Mouse (Mus musculus): ENCODE data around the gene Ccdc187. TPM values are rescaled to one million over a fixed set of nuclear protein-coding genes. Genes with fewer than 3 reads are reported as not detected.
A peak's percentile ranks its signal among the peaks of the same experiment; 100 is the strongest.

Ccdc187 gene
- polyA plus RNA-seq, 1 experiment from 2014 or later, result 0.36 TPM

GRCm38 (mm10) chr2:26236681-26237289 is 57.6 kb downstream of the Ccdc187 start:
- Histone ChIP-seq H3K27me3 (ENCODE audit: insufficient read depth, low read length) (no peaks in the 10 kb centered on the region), H3K9ac (peak overlapping the region; percentile 82)

GRCm38 (mm10) chr2:26234771-26235170 is 59.6 kb downstream of the Ccdc187 start:
- no peak overlapping the region for H3K4me3 ChIP-seq (ENCODE audit: low read depth, low read length)
- no peak for DNase-seq
- TF ChIP-seq CTCF (IDR thresholded peaks at IDR 0.05; ENCODE audit: low read depth), result no peak

More at GRCm38 (mm10) chr2:26236681-26237289, 57.6 kb downstream of the Ccdc187 start:
- Histone ChIP-seq H3K4me2 (peak overlapping the region; percentile 89), H3K4me1 (ENCODE audit: insufficient read depth) (peaks cover 20% of the 10 kb centered on the region), H3K4me3 (ENCODE audit: low read depth, low read length) (peak overlapping the region; percentile 93), H3K27ac (ENCODE audit: low read depth) (peak overlapping the region; percentile 70), H3K9me3 (ENCODE audit: low read depth, low read length) (no peaks in the 10 kb centered on the region), H3K36me3 (ENCODE audit: insufficient read depth) (no peaks in the 10 kb centered on the region)
- DNase-seq (no peak), ATAC-seq (ENCODE audit: insufficient read depth) (no peak; the same call in 1 of the 2 replicates)
- no peak for TF ChIP-seq CTCF (IDR thresholded peaks at IDR 0.05; ENCODE audit: low read depth)
- WGBS, result under 1% methylated on average over 50 of the region's 51 CpGs

GRCm38 (mm10) chr2:26234253-26234652 is 60.1 kb downstream of the Ccdc187 start:
- Histone ChIP-seq H3K36me3 (ENCODE audit: insufficient read depth) (no peaks in the 10 kb centered on the region), H3K27ac (ENCODE audit: low read depth) (no peak overlapping the region), H3K27me3 (ENCODE audit: insufficient read depth, low read length) (no peaks in the 10 kb centered on the region), H3K4me1 (ENCODE audit: insufficient read depth) (peaks cover 5% of the 10 kb centered on the region; the same call in 1 of the 2 replicates), H3K4me2 (no peak overlapping the region), H3K4me3 (ENCODE audit: low read depth, low read length) (no peak overlapping the region), H3K9me3 (ENCODE audit: low read depth, low read length) (no peaks in the 10 kb centered on the region), H3K9ac (no peak overlapping the region)
- no peak for TF ChIP-seq CTCF (IDR thresholded peaks at IDR 0.05; ENCODE audit: low read depth)
- WGBS, result 59% methylated on average over 5 of the region's 5 CpGs
- ATAC-seq (ENCODE audit: insufficient read depth) (no peak), DNase-seq (peak; percentile 8)

More at GRCm38 (mm10) chr2:26234771-26235170, 59.6 kb downstream of the Ccdc187 start:
- ATAC-seq (ENCODE audit: insufficient read depth), result no peak
- Histone ChIP-seq H3K27me3 (ENCODE audit: insufficient read depth, low read length) (no peaks in the 10 kb centered on the region), H3K4me2 (no peak overlapping the region), H3K9ac (no peak overlapping the region), H3K27ac (ENCODE audit: low read depth) (no peak overlapping the region), H3K4me1 (ENCODE audit: insufficient read depth) (peaks cover 8% of the 10 kb centered on the region; the same call in 1 of the 2 replicates), H3K9me3 (ENCODE audit: low read depth, low read length) (no peaks in the 10 kb centered on the region), H3K36me3 (ENCODE audit: insufficient read depth) (no peaks in the 10 kb centered on the region)
- WGBS, result 66% methylated on average over 2 of the region's 2 CpGs

- ATAC-seq (ENCODE audit: insufficient read depth) (no peak), DNase-seq (no peak)
- no peaks in the 10 kb centered on the region for H3K27me3 ChIP-seq (ENCODE audit: insufficient read depth, low read length)
- peaks cover 7% of the 10 kb centered on the region; the same call in 1 of the 2 replicates for H3K36me3 ChIP-seq (ENCODE audit: insufficient read depth)
- no peak for TF ChIP-seq CTCF (IDR thresholded peaks at IDR 0.05; ENCODE audit: low read depth)
- no peak overlapping the region for H3K4me2 ChIP-seq
- no peaks in the 10 kb centered on the region for H3K9me3 ChIP-seq (ENCODE audit: low read depth, low read length)
- no peak overlapping the region for H3K4me3 ChIP-seq (ENCODE audit: low read depth, low read length)
- no peak overlapping the region for H3K9ac ChIP-seq
- peaks cover 1% of the 10 kb centered on the region; the same call in 1 of the 2 replicates for H3K4me1 ChIP-seq (ENCODE audit: insufficient read depth)
- no peak overlapping the region for H3K27ac ChIP-seq (ENCODE audit: low read depth)
- WGBS, result 85% methylated on average over 3 of the region's 3 CpGs
These were observed 63.0 kb downstream of the Ccdc187 start for GRCm38 (mm10) chr2:26231366-26231765.

- Histone ChIP-seq H3K9me3 (ENCODE audit: low read depth, low read length) (no peaks in the 10 kb centered on the region), H3K9ac (peak overlapping the region; percentile 13; the same call in 1 of the 2 replicates), H3K4me3 (ENCODE audit: low read depth, low read length) (no peak overlapping the region), H3K4me2 (no peak overlapping the region), H3K36me3 (ENCODE audit: insufficient read depth) (peaks cover 9% of the 10 kb centered on the region; the same call in 1 of the 2 replicates), H3K4me1 (ENCODE audit: insufficient read depth) (no peaks in the 10 kb centered on the region), H3K27me3 (ENCODE audit: insufficient read depth, low read length) (no peaks in the 10 kb centered on the region), H3K27ac (ENCODE audit: low read depth) (no peak overlapping the region)
- ATAC-seq (ENCODE audit: insufficient read depth) (no peak), DNase-seq (no peak)
- no peak for TF ChIP-seq CTCF (IDR thresholded peaks at IDR 0.05; ENCODE audit: low read depth)
- WGBS, result 60% methylated on average over 4 of the region's 4 CpGs
These were observed 64.1 kb downstream of the Ccdc187 start for GRCm38 (mm10) chr2:26230253-26230652.

- no peak overlapping the region for H3K4me3 ChIP-seq (ENCODE audit: low read depth, low read length)
- TF ChIP-seq CTCF (IDR thresholded peaks at IDR 0.05; ENCODE audit: low read depth), result peak; percentile 92
- H3K9ac ChIP-seq, result no peak overlapping the region
- H3K27me3 ChIP-seq (ENCODE audit: insufficient read depth, low read length), result no peaks in the 10 kb centered on the region
- peak; percentile 75 for ATAC-seq (ENCODE audit: insufficient read depth)
- no peaks in the 10 kb centered on the region for H3K4me1 ChIP-seq (ENCODE audit: insufficient read depth)
- DNase-seq, result peak; percentile 92
- no peak overlapping the region for H3K4me2 ChIP-seq
- peaks cover 29% of the 10 kb centered on the region; the same call in 1 of the 2 replicates for H3K36me3 ChIP-seq (ENCODE audit: insufficient read depth)
- WGBS, result 50% methylated on average over 1 of the region's 1 CpGs
- H3K27ac ChIP-seq (ENCODE audit: low read depth), result no peak overlapping the region
- no peaks in the 10 kb centered on the region for H3K9me3 ChIP-seq (ENCODE audit: low read depth, low read length)
These were observed 66.6 kb downstream of the Ccdc187 start for GRCm38 (mm10) chr2:26227788-26228187.

- ATAC-seq (ENCODE audit: insufficient read depth), result no peak
- Histone ChIP-seq H3K36me3 (ENCODE audit: insufficient read depth) (peaks cover 43% of the 10 kb centered on the region; the same call in 1 of the 2 replicates), H3K9ac (no peak overlapping the region)
These were observed 69.1 kb downstream of the Ccdc187 start for GRCm38 (mm10) chr2:26225242-26225641.

More at GRCm38 (mm10) chr2:26225242-26225641, 69.1 kb downstream of the Ccdc187 start:
- no peaks in the 10 kb centered on the region for H3K27me3 ChIP-seq (ENCODE audit: insufficient read depth, low read length)
- no peak for TF ChIP-seq CTCF (IDR thresholded peaks at IDR 0.05; ENCODE audit: low read depth)
- H3K27ac ChIP-seq (ENCODE audit: low read depth), result no peak overlapping the region
- no peaks in the 10 kb centered on the region for H3K9me3 ChIP-seq (ENCODE audit: low read depth, low read length)
- no peak overlapping the region for H3K4me3 ChIP-seq (ENCODE audit: low read depth, low read length)
- H3K4me2 ChIP-seq, result no peak overlapping the region
- DNase-seq, result no peak
- WGBS, result 79% methylated on average over 4 of the region's 4 CpGs
- no peaks in the 10 kb centered on the region for H3K4me1 ChIP-seq (ENCODE audit: insufficient read depth)
